Mouse (Mus musculus): ENCODE results near the gene Nek6.

GRCm38 (mm10) chr2:38462323-38462722 lies 49.1 kb upstream of the Nek6 start:
- no peak for TF ChIP-seq CTCF (IDR thresholded peaks at IDR 0.05; ENCODE audit: low read depth)
- TF ChIP-seq EP300 (IDR thresholded peaks at IDR 0.05; ENCODE audit: low read depth): no peak
